Mouse (Mus musculus) frontal cortex, postnatal 36 days (tissue): Measurements from ENCODE around the gene Pdk2.

ENCODE experiments used
- DNase-seq, 2 experiments: peaks; one replicate each; pipeline ENCODE4 v3.0.0; 2022; ENCODE audit warnings: low spot score in 2 of 2

Gene Pdk2

DNA sequence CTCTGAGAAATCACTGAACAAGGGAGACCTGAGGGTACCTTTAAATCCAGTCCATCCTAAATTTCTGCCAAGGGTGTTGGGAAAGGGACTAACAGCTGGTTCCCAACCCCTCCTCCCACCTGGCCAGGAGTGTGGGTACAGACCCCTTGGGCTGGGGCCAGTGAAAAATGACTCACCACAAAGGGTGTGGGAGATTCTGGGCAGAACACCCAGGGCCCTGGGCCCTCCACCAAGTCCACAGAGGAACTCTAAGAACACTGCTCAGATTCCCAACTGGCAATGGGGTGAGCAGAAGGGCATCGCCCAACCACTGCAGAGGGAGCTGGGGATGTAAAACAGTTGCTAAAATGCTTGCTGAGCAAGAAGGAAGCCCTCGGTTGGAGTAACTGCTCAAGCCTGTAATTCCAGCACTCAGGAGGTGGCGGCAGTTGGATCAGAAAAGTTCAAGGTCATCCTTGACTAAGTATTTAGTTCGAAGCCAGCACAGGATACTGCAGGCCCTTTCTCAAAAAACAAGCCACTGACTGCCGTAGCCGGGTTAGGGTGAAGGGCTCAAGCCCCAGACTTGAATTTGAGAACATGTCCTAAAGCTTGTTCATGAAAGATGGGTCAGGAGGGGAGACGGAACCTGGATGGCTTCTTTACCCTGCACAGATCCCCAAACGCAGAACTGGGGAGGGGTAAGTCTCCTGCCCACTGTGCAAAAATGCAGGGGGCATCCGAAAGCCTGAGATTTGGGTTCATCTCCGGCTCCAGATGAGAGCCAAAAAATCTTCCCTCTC, 52.2 kb downstream of the Pdk2 start:
- no peak for DNase-seq

DNA sequence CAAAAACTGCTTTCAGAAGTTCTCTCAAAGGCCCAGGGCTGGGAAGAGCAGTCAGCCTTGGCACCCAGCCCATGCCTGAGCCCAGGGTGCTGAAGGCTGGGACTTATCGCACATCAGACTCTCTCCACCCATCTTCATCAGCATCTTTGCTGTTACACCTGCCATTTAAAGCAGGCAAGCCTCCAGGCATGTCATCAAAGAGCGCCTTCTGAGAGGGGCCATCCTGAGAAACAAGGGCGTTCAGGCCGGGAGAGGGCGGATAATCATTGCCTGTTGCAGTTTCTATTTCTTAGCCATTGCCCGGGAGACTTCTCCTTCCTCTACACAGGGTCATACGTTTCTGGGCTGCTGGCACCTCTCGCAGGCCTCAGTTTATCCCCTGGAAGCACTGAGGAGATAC, 53.3 kb downstream of the Pdk2 start:
- no peak for DNase-seq

DNA sequence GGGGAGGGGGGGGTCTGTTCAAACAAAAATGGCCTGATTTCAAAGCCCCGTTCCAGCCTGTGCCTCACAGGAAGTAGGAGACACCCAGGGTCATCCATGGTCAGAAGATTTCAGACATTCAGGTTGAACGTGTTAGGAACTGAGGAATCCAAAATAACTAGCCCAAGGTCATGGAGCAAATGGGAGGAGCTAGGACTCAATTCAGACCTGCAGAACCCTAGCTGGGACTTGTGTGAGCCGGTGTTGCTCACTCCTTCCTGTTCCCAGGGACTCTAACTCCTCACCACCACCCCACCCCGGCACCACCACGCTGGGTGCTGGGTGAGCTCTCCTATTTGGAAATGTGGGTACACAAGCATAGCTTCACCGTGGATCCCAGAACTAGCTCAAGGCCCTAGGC, 53.8 kb downstream of the Pdk2 start:
- DNase-seq: no peak

DNA sequence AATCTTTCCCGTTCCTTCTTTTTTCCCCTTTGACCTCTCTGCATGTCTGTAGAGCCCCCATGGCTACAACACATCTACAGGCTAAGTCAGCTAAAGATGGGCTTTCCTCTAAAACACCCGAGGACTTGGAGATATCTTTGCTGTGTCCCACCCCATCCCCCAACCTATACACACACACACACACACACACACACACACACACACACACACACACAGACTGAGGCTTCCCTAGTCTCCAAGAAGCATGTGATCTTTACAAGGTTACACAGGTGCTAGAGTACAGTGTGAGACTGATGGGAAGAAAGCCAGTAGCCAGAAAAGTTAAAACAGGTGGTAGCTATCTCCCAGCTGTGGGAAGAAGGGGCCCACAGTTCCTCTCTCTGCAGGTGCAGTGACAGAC, 54.7 kb downstream of the Pdk2 start:
- DNase-seq: no peak

DNA sequence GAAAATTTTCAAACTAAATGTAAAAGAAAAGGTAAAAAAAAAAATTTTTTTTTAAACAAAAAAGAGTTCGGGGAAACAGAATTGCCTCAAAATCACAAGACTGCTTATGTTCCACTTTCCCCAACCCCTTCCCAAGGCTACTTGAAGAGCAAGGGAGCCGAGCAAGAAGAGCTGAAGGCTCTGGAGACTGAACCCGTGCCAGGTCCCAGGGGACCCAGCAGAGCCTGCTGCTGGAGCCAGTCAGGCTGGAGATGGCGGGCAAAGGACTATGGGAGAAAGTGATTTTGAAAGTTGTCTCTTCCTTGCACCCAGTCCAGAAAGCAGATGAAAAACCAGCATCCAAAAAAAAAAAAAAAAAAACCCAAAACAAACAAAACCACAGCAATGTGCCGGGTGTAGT, 55.3 kb downstream of the Pdk2 start:
- no peak for DNase-seq

DNA sequence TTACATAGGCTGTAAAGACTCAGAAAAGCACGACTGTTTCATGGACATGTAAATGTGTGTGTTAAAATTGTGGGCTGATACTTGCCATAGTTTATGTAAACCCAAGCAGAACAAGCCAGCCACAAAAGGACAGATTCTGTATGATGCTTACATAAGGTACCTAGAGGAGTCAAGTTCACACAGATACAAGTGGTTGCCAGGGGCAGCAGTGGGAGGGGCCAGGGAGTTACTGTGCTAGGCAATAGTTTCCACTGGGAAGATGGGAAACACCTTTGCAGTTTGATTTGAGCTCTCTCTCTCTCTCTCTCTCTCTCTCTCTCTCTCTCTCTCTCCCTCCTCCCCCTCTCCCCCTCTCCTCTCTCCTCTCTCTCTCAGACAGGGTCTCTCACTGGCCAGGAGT, 56.0 kb downstream of the Pdk2 start:
- DNase-seq: no peak

DNA sequence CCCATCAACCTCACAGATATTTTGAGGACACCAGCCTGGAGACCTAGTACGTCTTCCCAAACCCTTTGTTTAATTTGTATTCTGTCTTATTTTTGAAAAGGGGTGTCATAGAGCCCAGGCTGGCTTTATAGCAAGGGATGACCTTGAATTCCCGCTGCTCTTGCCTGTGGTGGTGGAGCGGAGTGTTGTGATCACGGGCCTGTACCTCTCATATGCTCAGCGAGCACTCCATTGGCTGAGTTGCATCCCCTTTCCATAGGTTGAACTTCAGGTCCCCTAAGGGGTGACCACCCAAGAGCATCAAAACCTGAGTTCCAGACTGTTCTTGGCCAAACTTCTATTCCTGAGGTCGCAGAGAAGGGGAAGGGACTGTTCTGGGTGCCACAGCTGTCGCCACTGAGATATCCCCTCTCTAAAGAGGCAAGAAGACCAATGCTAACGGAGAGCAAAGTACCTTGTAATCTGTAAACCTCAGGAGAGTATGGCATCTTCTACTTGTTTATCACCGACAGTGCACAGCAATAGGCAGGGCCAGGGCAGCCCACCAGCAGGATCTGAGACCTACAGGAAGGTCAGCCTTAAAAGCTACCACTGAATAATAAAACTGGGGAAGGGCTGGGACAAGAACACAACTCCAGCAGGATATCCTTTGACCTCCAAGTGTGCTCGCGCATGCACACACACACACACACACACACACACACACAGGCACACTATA, 61.5 kb downstream of the Pdk2 start:
- DNase-seq: no peak

DNA sequence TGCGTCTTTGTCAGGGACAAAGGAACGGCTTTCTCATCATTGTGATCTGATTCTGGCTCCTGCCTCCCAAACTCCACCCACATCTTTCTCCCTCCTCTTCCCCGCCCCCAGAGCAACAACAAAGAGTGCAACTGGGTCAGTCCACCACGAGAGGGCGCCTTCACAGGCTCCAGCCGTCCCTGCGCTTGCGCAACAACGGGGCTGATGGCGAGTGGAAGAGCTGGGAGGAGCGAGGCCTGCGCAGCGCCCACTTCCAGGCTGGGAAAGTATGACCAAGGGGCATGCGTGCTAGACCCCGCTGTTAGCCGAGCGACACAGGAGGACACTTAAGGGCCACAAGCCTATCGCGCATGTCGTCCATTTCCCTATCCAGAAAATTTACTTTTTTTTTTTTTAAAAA, 62.2 kb downstream of the Pdk2 start:
- peak; percentile 97 to 99 for DNase-seq

DNA sequence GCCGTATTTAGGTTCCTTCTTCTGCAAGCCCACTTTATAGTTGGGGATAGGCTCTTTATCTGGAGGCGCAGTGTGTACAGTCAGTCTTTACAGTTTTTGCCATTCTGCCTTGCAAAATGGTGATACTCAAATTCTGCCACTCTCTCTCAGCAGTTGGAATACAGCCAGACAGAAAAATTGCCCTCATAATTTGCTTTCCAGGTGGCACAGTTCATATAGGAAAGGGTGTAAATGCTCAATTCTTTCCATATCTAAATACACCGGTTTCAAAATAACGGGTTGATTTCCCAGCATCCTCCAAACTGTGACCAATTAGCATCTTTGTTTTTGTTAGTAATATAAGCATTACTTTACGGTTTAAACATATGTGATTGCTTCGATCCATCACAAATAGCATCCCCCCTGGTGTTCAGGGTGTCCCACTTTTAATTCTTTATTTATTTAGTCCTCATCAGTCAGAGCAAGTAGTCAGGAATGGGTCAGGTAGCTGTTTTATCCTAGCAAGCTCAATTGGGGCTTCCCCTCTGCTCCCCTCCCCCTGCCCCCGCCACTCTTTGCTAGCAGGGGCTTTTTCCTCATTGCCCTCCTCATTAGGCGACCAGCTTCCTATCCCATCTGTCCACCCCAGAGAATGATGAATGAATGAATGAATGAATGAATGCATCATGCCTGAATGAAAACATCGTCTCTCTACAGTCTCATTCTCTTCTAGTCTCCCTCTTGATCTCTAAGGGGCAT, 62.8 kb downstream of the Pdk2 start:
- no peak for DNase-seq
